Mouse (Mus musculus): Measurements from ENCODE around the gene Atp6v0a1. TPM values are rescaled to one million over a fixed set of nuclear protein-coding genes. Genes with fewer than 3 reads are reported as not detected.
A peak's percentile ranks its signal among the peaks of the same experiment; 100 is the strongest.

The Atp6v0a1 gene
- 65.6 and 67.5 TPM in 2 replicates for polyA plus RNA-seq (2016; fragmentation: Nextera tagmentation; extraction: Ambion mirVana)

GRCm38 (mm10) chr11:101009046-101009887 lies at the start of gene Atp6v0a1:
Atp6v0a1 (plus strand) TSS chr11:101009452.
- under 1% methylated on average over 44 of the region's 44 CpGs for WGBS
- H3K27ac ChIP-seq (replicated peaks), result peak within 1 kb of the TSS; percentile 89
- peak; percentile 100 for ATAC-seq (ENCODE audit: low FRiP score, low read depth)
- no peaks in the 10 kb centered on the region for H3K9me3 ChIP-seq
- peaks cover 17% of the 10 kb centered on the region for H3K36me3 ChIP-seq
- peaks cover 16% of the 10 kb centered on the region for H3K4me1 ChIP-seq
- peak within 1 kb of the TSS; percentile 67 for H3K4me3 ChIP-seq
- H3K4me2 ChIP-seq (replicated peaks), result peak within 1 kb of the TSS; percentile 64
- peak within 1 kb of the TSS; percentile 81 for H3K9ac ChIP-seq (replicated peaks)
- H3K27me3 ChIP-seq, result 0 out of 2 replicates have a peak, but pooled peaks cover 3% of the 10 kb centered on the region

- H3K4me1 ChIP-seq, result peaks cover 10% of the 10 kb centered on the region
- H3K27me3 ChIP-seq, result peaks cover 52% of the 10 kb centered on the region
- peak overlapping the region; percentile 27 for H3K4me3 ChIP-seq
- no peak for ATAC-seq (ENCODE audit: low FRiP score, low read depth)
- no peak overlapping the region for H3K9ac ChIP-seq (replicated peaks)
- no peak overlapping the region for H3K27ac ChIP-seq (replicated peaks)
- peak overlapping the region; percentile 37 for H3K4me2 ChIP-seq (replicated peaks)
- H3K36me3 ChIP-seq, result no peaks in the 10 kb centered on the region
- 4% methylated on average over 14 of the region's 14 CpGs for WGBS
- no peaks in the 10 kb centered on the region for H3K9me3 ChIP-seq
Measured at GRCm38 (mm10) chr11:100959464-100959810, 49.8 kb upstream of the Atp6v0a1 start.

- 27% methylated on average over 3 of the region's 3 CpGs for WGBS
- Histone ChIP-seq H3K36me3 (no peaks in the 10 kb centered on the region), H3K9me3 (no peaks in the 10 kb centered on the region), H3K27ac (replicated peaks) (no peak overlapping the region), H3K27me3 (peaks cover 55% of the 10 kb centered on the region), H3K4me2 (replicated peaks) (no peak overlapping the region), H3K4me1 (peaks cover 10% of the 10 kb centered on the region), H3K4me3 (no peak overlapping the region), H3K9ac (replicated peaks) (no peak overlapping the region)
- ATAC-seq (ENCODE audit: low FRiP score, low read depth), result no peak
Measured at GRCm38 (mm10) chr11:100959826-100960225, 49.4 kb upstream of the Atp6v0a1 start.

- no peaks in the 10 kb centered on the region for H3K9me3 ChIP-seq
- H3K36me3 ChIP-seq, result no peaks in the 10 kb centered on the region
- H3K9ac ChIP-seq (replicated peaks), result no peak overlapping the region
- H3K4me2 ChIP-seq (replicated peaks), result peak overlapping the region; percentile 22; the same call in 1 of the 2 replicates
- no peak overlapping the region for H3K4me3 ChIP-seq
- no peak for ATAC-seq (ENCODE audit: low FRiP score, low read depth)
- no peak overlapping the region for H3K27ac ChIP-seq (replicated peaks)
- peaks cover 62% of the 10 kb centered on the region for H3K27me3 ChIP-seq
- peaks cover 10% of the 10 kb centered on the region for H3K4me1 ChIP-seq
- WGBS, result 8% methylated on average over 6 of the region's 6 CpGs
Measured at GRCm38 (mm10) chr11:100960540-100960939, 48.7 kb upstream of the Atp6v0a1 start.

GRCm38 (mm10) chr11:100962371-100962911 lies 46.8 kb upstream of the Atp6v0a1 start:
- no peak overlapping the region for H3K9ac ChIP-seq (replicated peaks)
- H3K27ac ChIP-seq (replicated peaks), result no peak overlapping the region
- peaks cover 10% of the 10 kb centered on the region for H3K4me1 ChIP-seq
- H3K4me3 ChIP-seq, result no peak overlapping the region
- ATAC-seq (ENCODE audit: low FRiP score, low read depth), result no peak
- peaks cover 73% of the 10 kb centered on the region for H3K27me3 ChIP-seq
- no peaks in the 10 kb centered on the region for H3K9me3 ChIP-seq
- WGBS, result 72% methylated on average over 9 of the region's 9 CpGs
- H3K36me3 ChIP-seq, result no peaks in the 10 kb centered on the region
- no peak overlapping the region for H3K4me2 ChIP-seq (replicated peaks)

- H3K4me2 ChIP-seq (replicated peaks), result no peak overlapping the region
- WGBS, result 85% methylated on average over 9 of the region's 9 CpGs
- no peak for ATAC-seq (ENCODE audit: low FRiP score, low read depth)
Measured at GRCm38 (mm10) chr11:100963647-100964046, 45.6 kb upstream of the Atp6v0a1 start.

GRCm38 (mm10) chr11:100964180-100964579 lies 45.1 kb upstream of the Atp6v0a1 start:
- H3K9me3 ChIP-seq, result no peaks in the 10 kb centered on the region
- no peaks in the 10 kb centered on the region for H3K36me3 ChIP-seq
- peaks cover 3% of the 10 kb centered on the region for H3K4me1 ChIP-seq
- H3K4me2 ChIP-seq (replicated peaks), result no peak overlapping the region
- H3K27ac ChIP-seq (replicated peaks), result no peak overlapping the region
- 84% methylated on average over 7 of the region's 7 CpGs for WGBS
- no peak overlapping the region for H3K9ac ChIP-seq (replicated peaks)
- ATAC-seq (ENCODE audit: low FRiP score, low read depth), result no peak
- no peak overlapping the region for H3K4me3 ChIP-seq
- H3K27me3 ChIP-seq, result peaks cover 73% of the 10 kb centered on the region

More at GRCm38 (mm10) chr11:100963647-100964046, 45.6 kb upstream of the Atp6v0a1 start:
- no peak overlapping the region for H3K27ac ChIP-seq (replicated peaks)
- H3K27me3 ChIP-seq, result peaks cover 73% of the 10 kb centered on the region
- no peaks in the 10 kb centered on the region for H3K36me3 ChIP-seq
- H3K4me3 ChIP-seq, result no peak overlapping the region
- H3K9ac ChIP-seq (replicated peaks), result no peak overlapping the region
- H3K4me1 ChIP-seq, result peaks cover 8% of the 10 kb centered on the region
- H3K9me3 ChIP-seq, result no peaks in the 10 kb centered on the region

- Histone ChIP-seq H3K4me3 (no peak overlapping the region), H3K27me3 (peaks cover 73% of the 10 kb centered on the region), H3K4me2 (replicated peaks) (no peak overlapping the region), H3K9me3 (no peaks in the 10 kb centered on the region), H3K36me3 (no peaks in the 10 kb centered on the region), H3K9ac (replicated peaks) (no peak overlapping the region), H3K27ac (replicated peaks) (no peak overlapping the region), H3K4me1 (peaks cover 9% of the 10 kb centered on the region)
- no peak for ATAC-seq (ENCODE audit: low FRiP score, low read depth)
- 86% methylated on average over 6 of the region's 6 CpGs for WGBS
Measured at GRCm38 (mm10) chr11:100964901-100965542, 44.2 kb upstream of the Atp6v0a1 start.

DNA sequence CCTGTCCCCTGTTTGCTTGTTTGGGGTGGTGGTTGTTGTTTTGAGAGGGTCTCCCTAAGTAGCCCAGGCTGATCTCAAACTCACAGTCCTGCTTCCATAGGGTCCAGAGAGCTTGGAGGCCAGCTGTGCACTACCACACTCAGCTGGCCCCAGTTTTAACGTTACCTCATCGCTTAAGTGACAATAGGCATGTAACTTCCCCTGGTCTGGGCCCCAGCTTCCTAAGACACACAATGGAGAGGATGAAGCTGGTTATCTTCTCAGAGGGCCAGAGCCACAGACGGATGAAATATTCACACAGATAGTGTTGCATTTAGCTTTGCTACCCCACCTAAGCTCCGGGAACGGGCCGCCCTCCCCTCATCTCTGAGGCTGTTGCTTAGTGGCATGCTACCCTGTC lies 43.5 kb upstream of the Atp6v0a1 start:
- Histone ChIP-seq H3K36me3 (no peaks in the 10 kb centered on the region), H3K27ac (replicated peaks) (no peak overlapping the region), H3K4me1 (peaks cover 16% of the 10 kb centered on the region), H3K27me3 (peaks cover 74% of the 10 kb centered on the region), H3K4me3 (no peak overlapping the region), H3K9ac (replicated peaks) (no peak overlapping the region), H3K9me3 (no peaks in the 10 kb centered on the region), H3K4me2 (replicated peaks) (no peak overlapping the region)
- no peak for ATAC-seq (ENCODE audit: low FRiP score, low read depth)
- 77% methylated on average over 6 of the region's 6 CpGs for WGBS

GRCm38 (mm10) chr11:100967376-100967775 lies 41.9 kb upstream of the Atp6v0a1 start:
- no peak overlapping the region for H3K27ac ChIP-seq (replicated peaks)
- 73% methylated on average over 5 of the region's 5 CpGs for WGBS
- no peak overlapping the region for H3K4me3 ChIP-seq
- H3K4me1 ChIP-seq, result peaks cover 16% of the 10 kb centered on the region
- H3K36me3 ChIP-seq, result no peaks in the 10 kb centered on the region
- no peak for ATAC-seq (ENCODE audit: low FRiP score, low read depth)
- no peaks in the 10 kb centered on the region for H3K9me3 ChIP-seq
- peaks cover 84% of the 10 kb centered on the region for H3K27me3 ChIP-seq
- no peak overlapping the region for H3K9ac ChIP-seq (replicated peaks)
- H3K4me2 ChIP-seq (replicated peaks), result no peak overlapping the region

GRCm38 (mm10) chr11:100967881-100968420 lies 41.3 kb upstream of the Atp6v0a1 start:
- no peak overlapping the region for H3K27ac ChIP-seq (replicated peaks)
- H3K27me3 ChIP-seq, result peaks cover 88% of the 10 kb centered on the region
- H3K4me3 ChIP-seq, result no peak overlapping the region
- H3K36me3 ChIP-seq, result no peaks in the 10 kb centered on the region
- peaks cover 16% of the 10 kb centered on the region for H3K4me1 ChIP-seq
- H3K9me3 ChIP-seq, result no peaks in the 10 kb centered on the region
- 87% methylated on average over 5 of the region's 5 CpGs for WGBS
- H3K9ac ChIP-seq (replicated peaks), result no peak overlapping the region
- ATAC-seq (ENCODE audit: low FRiP score, low read depth), result no peak
- H3K4me2 ChIP-seq (replicated peaks), result no peak overlapping the region

DNA sequence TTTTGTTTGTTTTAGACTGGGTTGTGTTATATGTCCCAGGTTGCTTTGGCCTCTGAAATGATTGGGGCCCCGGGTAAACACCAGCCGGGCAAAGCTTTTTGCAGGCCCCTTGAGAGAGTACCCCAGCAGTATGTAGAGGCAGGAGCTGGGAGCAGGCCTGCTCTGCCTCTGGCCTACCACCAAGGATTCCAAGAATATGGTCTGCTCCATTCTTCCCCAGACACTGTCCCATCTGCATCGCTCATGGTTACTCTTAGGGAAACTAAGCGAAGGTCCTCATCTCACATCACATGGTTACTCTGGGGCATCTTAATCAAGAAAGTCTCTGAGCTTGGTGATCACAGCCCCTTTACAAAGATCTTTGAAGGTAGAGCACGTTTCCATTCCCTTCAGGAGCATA lies 40.8 kb upstream of the Atp6v0a1 start:
- ATAC-seq (ENCODE audit: low FRiP score, low read depth), result no peak
- 84% methylated on average over 5 of the region's 5 CpGs for WGBS
- Histone ChIP-seq H3K4me1 (peaks cover 16% of the 10 kb centered on the region), H3K4me2 (replicated peaks) (no peak overlapping the region), H3K9ac (replicated peaks) (no peak overlapping the region), H3K36me3 (no peaks in the 10 kb centered on the region), H3K27ac (replicated peaks) (no peak overlapping the region), H3K4me3 (no peak overlapping the region), H3K27me3 (peaks cover 93% of the 10 kb centered on the region), H3K9me3 (no peaks in the 10 kb centered on the region)

All from midbrain, embryonic 12.5 days (tissue).